Mouse (Mus musculus): ENCODE measurements at regions not wholly inside any gene's neighbourhood (a gene's known extent, or its start where the extent isn't known, plus 50 kb on each side); places are given as distances from the start of the nearest gene placed in this dataset.

GRCm38 (mm10) chr11:63276641-63277040 lies 147.9 kb downstream of the Pmp22 start:
- Histone ChIP-seq H3K4me1 (replicated peaks; ENCODE audit: control insufficient read depth, insufficient read depth, low read length) (no peaks in the 10 kb centered on the region), H3K36me3 (ENCODE audit: control insufficient read depth, insufficient read depth, low read length) (no peaks in the 10 kb centered on the region), H3K9me3 (ENCODE audit: control insufficient read depth, low read length) (no peaks in the 10 kb centered on the region), H3K4me2 (replicated peaks; ENCODE audit: low read depth, low read length) (no peak overlapping the region), H3K27me3 (ENCODE audit: control insufficient read depth, insufficient read depth, low read length) (0 out of 2 replicates have a peak, but pooled peaks cover 3% of the 10 kb centered on the region), H3K9ac (ENCODE audit: low read depth, low read length) (no peak overlapping the region), H3K4me3 (ENCODE audit: low read depth, low read length) (no peak overlapping the region), H3K27ac (ENCODE audit: low read depth, low read length) (no peak overlapping the region)
- no peak for ATAC-seq (ENCODE audit: low FRiP score)
- WGBS: 91% methylated on average over 5 of the region's 5 CpGs
- no peak for DNase-seq (ENCODE audit: low spot score)

GRCm38 (mm10) chr11:63281839-63282238 lies 153.1 kb downstream of the Pmp22 start:
- Histone ChIP-seq H3K9me3 (ENCODE audit: control insufficient read depth, low read length) (no peaks in the 10 kb centered on the region), H3K4me1 (replicated peaks; ENCODE audit: control insufficient read depth, insufficient read depth, low read length) (no peaks in the 10 kb centered on the region), H3K9ac (ENCODE audit: low read depth, low read length) (no peak overlapping the region), H3K27ac (ENCODE audit: low read depth, low read length) (no peak overlapping the region), H3K27me3 (ENCODE audit: control insufficient read depth, insufficient read depth, low read length) (no peaks in the 10 kb centered on the region), H3K36me3 (ENCODE audit: control insufficient read depth, insufficient read depth, low read length) (no peaks in the 10 kb centered on the region), H3K4me2 (replicated peaks; ENCODE audit: low read depth, low read length) (no peak overlapping the region), H3K4me3 (ENCODE audit: low read depth, low read length) (no peak overlapping the region)
- 91% methylated on average over 5 of the region's 5 CpGs for WGBS
- no peak for ATAC-seq (ENCODE audit: low FRiP score)
- DNase-seq (ENCODE audit: low spot score): no peak

- ATAC-seq (ENCODE audit: low FRiP score) (no peak), DNase-seq (ENCODE audit: low spot score) (no peak)
- no peak overlapping the region for H3K9ac ChIP-seq (ENCODE audit: low read depth, low read length)
- no peaks in the 10 kb centered on the region for H3K4me1 ChIP-seq (replicated peaks; ENCODE audit: control insufficient read depth, insufficient read depth, low read length)
- no peak overlapping the region for H3K4me2 ChIP-seq (replicated peaks; ENCODE audit: low read depth, low read length)
- H3K27ac ChIP-seq (ENCODE audit: low read depth, low read length): no peak overlapping the region
- WGBS: 87% methylated on average over 10 of the region's 10 CpGs
- no peaks in the 10 kb centered on the region for H3K36me3 ChIP-seq (ENCODE audit: control insufficient read depth, insufficient read depth, low read length)
- no peaks in the 10 kb centered on the region for H3K9me3 ChIP-seq (ENCODE audit: control insufficient read depth, low read length)
- no peak overlapping the region for H3K4me3 ChIP-seq (ENCODE audit: low read depth, low read length)
- H3K27me3 ChIP-seq (ENCODE audit: control insufficient read depth, insufficient read depth, low read length): no peaks in the 10 kb centered on the region
These were observed 153.8 kb downstream of the Pmp22 start for GRCm38 (mm10) chr11:63282541-63282940.

GRCm38 (mm10) chr11:63286026-63286425 lies 157.2 kb downstream of the Pmp22 start:
- Histone ChIP-seq H3K9ac (ENCODE audit: low read depth, low read length) (no peak overlapping the region), H3K27ac (ENCODE audit: low read depth, low read length) (no peak overlapping the region), H3K27me3 (ENCODE audit: control insufficient read depth, insufficient read depth, low read length) (no peaks in the 10 kb centered on the region), H3K4me1 (replicated peaks; ENCODE audit: control insufficient read depth, insufficient read depth, low read length) (no peaks in the 10 kb centered on the region), H3K36me3 (ENCODE audit: control insufficient read depth, insufficient read depth, low read length) (no peaks in the 10 kb centered on the region), H3K9me3 (ENCODE audit: control insufficient read depth, low read length) (no peaks in the 10 kb centered on the region), H3K4me3 (ENCODE audit: low read depth, low read length) (no peak overlapping the region), H3K4me2 (replicated peaks; ENCODE audit: low read depth, low read length) (no peak overlapping the region)
- no peak for ATAC-seq (ENCODE audit: low FRiP score)
- WGBS: 88% methylated on average over 2 of the region's 2 CpGs
- DNase-seq (ENCODE audit: low spot score): no peak

- H3K4me3 ChIP-seq (ENCODE audit: low read depth, low read length): no peak overlapping the region
- no peaks in the 10 kb centered on the region for H3K9me3 ChIP-seq (ENCODE audit: control insufficient read depth, low read length)
- no peak overlapping the region for H3K9ac ChIP-seq (ENCODE audit: low read depth, low read length)
- DNase-seq (ENCODE audit: low spot score) (no peak), ATAC-seq (ENCODE audit: low FRiP score) (no peak)
- H3K27ac ChIP-seq (ENCODE audit: low read depth, low read length): no peak overlapping the region
- H3K4me2 ChIP-seq (replicated peaks; ENCODE audit: low read depth, low read length): no peak overlapping the region
- no peaks in the 10 kb centered on the region for H3K4me1 ChIP-seq (replicated peaks; ENCODE audit: control insufficient read depth, insufficient read depth, low read length)
- WGBS: 51% methylated on average over 2 of the region's 2 CpGs
- no peaks in the 10 kb centered on the region for H3K36me3 ChIP-seq (ENCODE audit: control insufficient read depth, insufficient read depth, low read length)
- H3K27me3 ChIP-seq (ENCODE audit: control insufficient read depth, insufficient read depth, low read length): no peaks in the 10 kb centered on the region
These were observed 159.0 kb downstream of the Pmp22 start for GRCm38 (mm10) chr11:63287766-63288165.

- WGBS: 85% methylated on average over 13 of the region's 13 CpGs
These were observed 161.8 kb downstream of the Pmp22 start for GRCm38 (mm10) chr11:63290618-63291017.

GRCm38 (mm10) chr11:63293485-63293884 lies 164.7 kb downstream of the Pmp22 start:
- Histone ChIP-seq H3K9me3 (ENCODE audit: control insufficient read depth, low read length) (no peaks in the 10 kb centered on the region), H3K4me2 (replicated peaks; ENCODE audit: low read depth, low read length) (no peak overlapping the region), H3K27me3 (ENCODE audit: control insufficient read depth, insufficient read depth, low read length) (no peaks in the 10 kb centered on the region), H3K36me3 (ENCODE audit: control insufficient read depth, insufficient read depth, low read length) (no peaks in the 10 kb centered on the region), H3K27ac (ENCODE audit: low read depth, low read length) (no peak overlapping the region), H3K9ac (ENCODE audit: low read depth, low read length) (no peak overlapping the region), H3K4me3 (ENCODE audit: low read depth, low read length) (no peak overlapping the region), H3K4me1 (replicated peaks; ENCODE audit: control insufficient read depth, insufficient read depth, low read length) (no peaks in the 10 kb centered on the region)
- DNase-seq (ENCODE audit: low spot score) (no peak), ATAC-seq (ENCODE audit: low FRiP score) (no peak)
- WGBS: 75% methylated on average over 4 of the region's 4 CpGs

More at GRCm38 (mm10) chr11:63290618-63291017, 161.8 kb downstream of the Pmp22 start:
- Histone ChIP-seq H3K27ac (ENCODE audit: low read depth, low read length) (no peak overlapping the region), H3K4me3 (ENCODE audit: low read depth, low read length) (no peak overlapping the region), H3K27me3 (ENCODE audit: control insufficient read depth, insufficient read depth, low read length) (no peaks in the 10 kb centered on the region), H3K9ac (ENCODE audit: low read depth, low read length) (no peak overlapping the region), H3K9me3 (ENCODE audit: control insufficient read depth, low read length) (no peaks in the 10 kb centered on the region), H3K36me3 (ENCODE audit: control insufficient read depth, insufficient read depth, low read length) (no peaks in the 10 kb centered on the region), H3K4me1 (replicated peaks; ENCODE audit: control insufficient read depth, insufficient read depth, low read length) (no peaks in the 10 kb centered on the region), H3K4me2 (replicated peaks; ENCODE audit: low read depth, low read length) (no peak overlapping the region)
- ATAC-seq (ENCODE audit: low FRiP score) (no peak), DNase-seq (ENCODE audit: low spot score) (no peak)

GRCm38 (mm10) chr11:63294476-63294875 lies 165.7 kb downstream of the Pmp22 start:
- ATAC-seq (ENCODE audit: low FRiP score): no peak
- H3K9ac ChIP-seq (ENCODE audit: low read depth, low read length): no peak overlapping the region
- no peak overlapping the region for H3K4me3 ChIP-seq (ENCODE audit: low read depth, low read length)
- H3K27ac ChIP-seq (ENCODE audit: low read depth, low read length): no peak overlapping the region
- no peak for DNase-seq (ENCODE audit: low spot score)
- H3K4me1 ChIP-seq (replicated peaks; ENCODE audit: control insufficient read depth, insufficient read depth, low read length): no peaks in the 10 kb centered on the region
- 74% methylated on average over 3 of the region's 3 CpGs for WGBS
- H3K27me3 ChIP-seq (ENCODE audit: control insufficient read depth, insufficient read depth, low read length): no peaks in the 10 kb centered on the region
- no peaks in the 10 kb centered on the region for H3K9me3 ChIP-seq (ENCODE audit: control insufficient read depth, low read length)
- no peak overlapping the region for H3K4me2 ChIP-seq (replicated peaks; ENCODE audit: low read depth, low read length)
- H3K36me3 ChIP-seq (ENCODE audit: control insufficient read depth, insufficient read depth, low read length): no peaks in the 10 kb centered on the region

- no peak for ATAC-seq (ENCODE audit: low FRiP score)
- no peak for DNase-seq (ENCODE audit: low spot score)
- WGBS: 79% methylated on average over 3 of the region's 3 CpGs
- no peak overlapping the region for H3K27ac ChIP-seq (ENCODE audit: low read depth, low read length)
- H3K4me3 ChIP-seq (ENCODE audit: low read depth, low read length): no peak overlapping the region
- H3K27me3 ChIP-seq (ENCODE audit: control insufficient read depth, insufficient read depth, low read length): no peaks in the 10 kb centered on the region; the same call in 1 of the 2 replicates
- H3K36me3 ChIP-seq (ENCODE audit: control insufficient read depth, insufficient read depth, low read length): no peaks in the 10 kb centered on the region
- H3K4me2 ChIP-seq (replicated peaks; ENCODE audit: low read depth, low read length): no peak overlapping the region
- no peak overlapping the region for H3K9ac ChIP-seq (ENCODE audit: low read depth, low read length)
- H3K4me1 ChIP-seq (replicated peaks; ENCODE audit: control insufficient read depth, insufficient read depth, low read length): 0 out of 2 replicates have a peak, but pooled peaks cover 2% of the 10 kb centered on the region
- H3K9me3 ChIP-seq (ENCODE audit: control insufficient read depth, low read length): no peaks in the 10 kb centered on the region
These were observed 167.7 kb downstream of the Pmp22 start for GRCm38 (mm10) chr11:63296476-63296875.
